ENCODE assay signal across 13 mouse cellular contexts in genomic region chr10:111073851-111074430, GRCm38 (mm10).
A peak's percentile ranks its signal among the peaks of the same experiment; 100 is the strongest.
DNase-seq lines count a peak whose midpoint lies in the region; ATAC-seq and TF ChIP-seq lines count a peak whose summit lies in the region.
"Had no signal": no experiment of that assay in that cellular context is flagged by ENCODE, and none has a peak within 500 bp of the region (broad histone marks: within the 10 kb centered on the region; RNA-seq: fewer than 3 reads in every experiment).

No protein-coding gene starts in this region.

- ATAC-seq in liver, postnatal 0 days: no peak
- no peak for ATAC-seq in liver, embryonic 12.5 days
- ATAC-seq in lung, embryonic 14.5 days (ENCODE audit: insufficient read depth): 0 out of 2 replicates have a peak, but pooled peaks have one; percentile 21
- ATAC-seq: forebrain, postnatal 0 days had no signal

- TF ChIP-seq EP300 in liver, postnatal 0 days (IDR thresholded peaks at IDR 0.05; ENCODE audit: low read depth): no peak

- no peak overlapping the region for H3K27ac ChIP-seq in liver, postnatal 0 days (ENCODE audit: low read depth)
- H3K27ac ChIP-seq in liver, embryonic 12.5 days: no peak overlapping the region
- H3K27ac ChIP-seq in lung, embryonic 14.5 days (ENCODE audit: low read depth): no peak overlapping the region
- H3K27ac ChIP-seq: embryonic facial prominence, embryonic 12.5 days; hindbrain, embryonic 15.5 days; limb, embryonic 10.5 days had no signal

- no peaks in the 10 kb centered on the region for H3K9me3 ChIP-seq in liver, postnatal 0 days (ENCODE audit: low read length)
- H3K9me3 ChIP-seq in liver, embryonic 12.5 days (replicated peaks): no peaks in the 10 kb centered on the region
- no peaks in the 10 kb centered on the region for H3K9me3 ChIP-seq in lung, embryonic 14.5 days (ENCODE audit: low read depth, low read length)
- H3K9me3 ChIP-seq: embryonic facial prominence, embryonic 12.5 days; hindbrain, embryonic 15.5 days; limb, embryonic 10.5 days had no signal

- TF ChIP-seq CTCF in liver, postnatal 0 days (IDR thresholded peaks at IDR 0.05; ENCODE audit: low read depth): no peak
- TF ChIP-seq CTCF in lung, embryonic 14.5 days (IDR thresholded peaks at IDR 0.05; ENCODE audit: low read depth): no peak

- peaks cover 6% of the 10 kb centered on the region; the same call in 1 of the 2 replicates for H3K4me1 ChIP-seq in liver, postnatal 0 days (ENCODE audit: insufficient read depth)
- H3K4me1 ChIP-seq in liver, embryonic 12.5 days: peaks cover 13% of the 10 kb centered on the region; the same call in 1 of the 2 replicates
- no peaks in the 10 kb centered on the region for H3K4me1 ChIP-seq in lung, embryonic 14.5 days (ENCODE audit: insufficient read depth)
- H3K4me1 ChIP-seq: embryonic facial prominence, embryonic 12.5 days had no signal

- intact Hi-C loops in heart, postnatal 10 days (cut with DNase I): no loop called here

- H3K27me3 ChIP-seq in liver, postnatal 0 days (ENCODE audit: insufficient read depth, low read length): no peaks in the 10 kb centered on the region
- H3K27me3 ChIP-seq in liver, embryonic 12.5 days (replicated peaks): no peaks in the 10 kb centered on the region
- no peaks in the 10 kb centered on the region for H3K27me3 ChIP-seq in lung, embryonic 14.5 days (ENCODE audit: insufficient read depth, low read length)
- H3K27me3 ChIP-seq: embryonic facial prominence, embryonic 12.5 days; hindbrain, embryonic 15.5 days had no signal

- no peak overlapping the region for H3K9ac ChIP-seq in liver, postnatal 0 days (replicated peaks)
- no peak overlapping the region for H3K9ac ChIP-seq in liver, embryonic 12.5 days
- H3K9ac ChIP-seq in lung, embryonic 14.5 days: no peak overlapping the region
- H3K9ac ChIP-seq: embryonic facial prominence, embryonic 12.5 days; forebrain, postnatal 0 days; hindbrain, embryonic 15.5 days had no signal

- no peak overlapping the region for H3K4me3 ChIP-seq in liver, postnatal 0 days (ENCODE audit: low read depth, low read length)
- H3K4me3 ChIP-seq in liver, embryonic 12.5 days: no peak overlapping the region
- no peak overlapping the region for H3K4me3 ChIP-seq in lung, embryonic 14.5 days (ENCODE audit: low read depth, low read length)
- H3K4me3 ChIP-seq: embryonic facial prominence, embryonic 12.5 days; hindbrain, embryonic 15.5 days; limb, embryonic 10.5 days had no signal

- DNase-seq in liver, postnatal 0 days: peak; percentile 28
- peak; percentile 32 to 36 for DNase-seq in heart, postnatal 10 days
- DNase-seq in lung, embryonic 14.5 days: peak; percentile 35
- no peak for DNase-seq in layer of hippocampus, adult 11-12 months (ENCODE audit: low spot score)
- DNase-seq in frontal cortex, postnatal 10 days (ENCODE audit: low spot score in 2 of 2): no peak
- DNase-seq in urinary bladder, adult 2 months (ENCODE audit: low spot score): no peak
- DNase-seq: forebrain, postnatal 0 days; right cerebral cortex, postnatal 4 days; thymus, adult 18-20 months had no signal

- 30% methylated on average over 5 of the region's 5 CpGs for WGBS in liver, postnatal 0 days (ENCODE audit: insufficient replicate concordance)
- 26% methylated on average over 5 of the region's 5 CpGs for WGBS in liver, embryonic 12.5 days (ENCODE audit: insufficient replicate concordance)
- 43% methylated on average over 5 of the region's 5 CpGs for WGBS in lung, embryonic 14.5 days

- no peak overlapping the region for H3K4me2 ChIP-seq in liver, postnatal 0 days (ENCODE audit: low read depth, low read length)
- no peak overlapping the region for H3K4me2 ChIP-seq in liver, embryonic 12.5 days
- no peak overlapping the region for H3K4me2 ChIP-seq in lung, embryonic 14.5 days
- H3K4me2 ChIP-seq: embryonic facial prominence, embryonic 12.5 days had no signal

- H3K36me3 ChIP-seq in liver, postnatal 0 days (replicated peaks; ENCODE audit: insufficient read depth, low read length): no peaks in the 10 kb centered on the region
- H3K36me3 ChIP-seq in liver, embryonic 12.5 days: no peaks in the 10 kb centered on the region
- no peaks in the 10 kb centered on the region for H3K36me3 ChIP-seq in lung, embryonic 14.5 days (ENCODE audit: insufficient read depth)
- H3K36me3 ChIP-seq: embryonic facial prominence, embryonic 12.5 days; hindbrain, embryonic 15.5 days; limb, embryonic 10.5 days had no signal

Comparison
In these comparisons a context has a peak if more than half of its experiments do, and no peak if none do; other contexts are left out.
1. DNase-seq: peak in liver, postnatal 0 days (single experiment), heart, postnatal 10 days (2 of 2) and lung, embryonic 14.5 days (single experiment); none in layer of hippocampus, adult 11-12 months (single experiment), frontal cortex, postnatal 10 days (0 of 2) and urinary bladder, adult 2 months (single experiment).